Mouse (Mus musculus) stomach, embryonic 15.5 days (tissue): ENCODE measurements around the gene Clasp2. TPM values are rescaled to one million over a fixed set of nuclear protein-coding genes. Genes with fewer than 3 reads are reported as not detected.

ENCODE experiments used
- ATAC-seq: fragments of 200-750 bp; cut with Nextera tagmentation; 2 replicates; pipeline ENCODE4 v1.8.0; 2017; ENCODE audit warnings: low read depth, moderate number of reproducible peaks, moderate TSS enrichment; ENCODE audit not compliant: insufficient read depth, low FRiP score
- H3K27ac ChIP-seq: fragments of 300-500 bp; sonication (generic); 2 replicates; pipeline ENCODE4 v1.5.1; 2015; ENCODE audit warnings: mild to moderate bottlenecking, inconsistent platforms
- H3K27me3 ChIP-seq: fragments of 300-500 bp; sonication (generic); replicated peaks from 2 replicates; pipeline ENCODE4 v1.6.1; 2015; ENCODE audit warnings: inconsistent platforms
- H3K36me3 ChIP-seq: fragments of 300-500 bp; sonication (generic); 2 replicates; pipeline ENCODE4 v1.6.1; 2015; ENCODE audit warnings: inconsistent platforms
- H3K4me1 ChIP-seq: fragments of 300-500 bp; sonication (generic); 2 replicates; pipeline ENCODE4 v1.6.1; 2015; ENCODE audit warnings: inconsistent platforms
- H3K4me2 ChIP-seq: fragments of 300-500 bp; sonication (generic); 2 replicates; pipeline ENCODE4 v1.6.1; 2015; ENCODE audit warnings: mild to moderate bottlenecking, inconsistent platforms
- H3K4me3 ChIP-seq: fragments of 300-500 bp; sonication (generic); replicated peaks from 2 replicates; pipeline ENCODE4 v1.5.1; 2015; ENCODE audit warnings: inconsistent platforms
- H3K9ac ChIP-seq: fragments of 300-500 bp; sonication (generic); 2 replicates; pipeline ENCODE4 v1.6.1; 2015; ENCODE audit warnings: inconsistent platforms
- H3K9me3 ChIP-seq: fragments of 300-500 bp; sonication (generic); 2 replicates; pipeline ENCODE4 v1.6.1; 2016; ENCODE audit warnings: inconsistent platforms
- WGBS: fragments of 180-500 bp; shearing (Covaris S2); methylation state at CpG from one replicate; pipeline ENCODE4 v1.1.7; 2015; 5-methylcytosine and 5-hydroxymethylcytosine counted together
- polyA plus RNA-seq: library from polyadenylated mRNA; unstranded; fragments of >200 nt; fragmentation: Nextera tagmentation; extraction: Ambion mirVana; gene quantifications from 2 replicates; pipeline ENCODE4 v1.2.1, GENCODE M21; 2015

Clasp2 gene
- polyA plus RNA-seq, 1 experiment from 2014 or later = 25.9 TPM

DNA sequence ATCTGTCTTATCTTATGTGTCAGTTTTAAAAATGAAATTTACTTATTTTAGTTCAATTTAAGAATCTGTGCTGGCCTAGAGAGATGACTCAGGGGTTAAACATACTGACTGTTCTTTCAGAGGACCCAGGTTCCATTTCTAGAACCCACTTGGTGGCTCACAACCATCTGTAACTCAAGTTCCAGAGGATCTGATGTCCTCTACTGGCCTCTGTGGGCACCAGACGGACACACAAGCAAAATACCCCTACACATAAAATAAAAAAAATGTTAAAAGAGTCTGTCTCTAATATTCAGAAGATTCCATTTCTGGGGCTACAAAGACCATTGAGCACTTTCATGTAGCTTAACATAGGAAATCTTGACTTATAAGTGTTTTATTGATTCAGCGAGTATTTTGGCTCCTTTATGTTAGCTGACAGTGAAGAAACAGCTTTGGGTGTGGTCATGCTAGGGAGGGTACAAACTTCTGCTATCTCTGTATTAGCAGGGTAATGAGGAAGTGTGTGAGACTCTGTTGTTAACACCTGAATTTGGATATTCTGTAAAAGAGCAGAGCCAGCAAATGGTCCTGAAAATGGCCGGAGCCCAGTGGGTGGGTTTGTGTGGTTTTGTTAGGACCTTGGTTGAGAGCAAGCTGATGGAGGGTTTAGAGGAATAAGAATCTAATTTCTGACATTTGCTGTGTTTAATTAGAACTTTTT, 200.0 kb downstream of the Clasp2 start:
- no peak overlapping the region for H3K9ac ChIP-seq
- peak; percentile 77; the same call in 1 of the 2 replicates for ATAC-seq
- H3K4me1 ChIP-seq = no peaks in the 10 kb centered on the region
- 82% methylated on average over 3 of the region's 3 CpGs for WGBS
- H3K9me3 ChIP-seq = no peaks in the 10 kb centered on the region
- no peak overlapping the region for H3K4me3 ChIP-seq
- no peak overlapping the region for H3K27ac ChIP-seq
- H3K27me3 ChIP-seq = no peaks in the 10 kb centered on the region
- no peaks in the 10 kb centered on the region for H3K36me3 ChIP-seq
- H3K4me2 ChIP-seq = no peak overlapping the region

DNA sequence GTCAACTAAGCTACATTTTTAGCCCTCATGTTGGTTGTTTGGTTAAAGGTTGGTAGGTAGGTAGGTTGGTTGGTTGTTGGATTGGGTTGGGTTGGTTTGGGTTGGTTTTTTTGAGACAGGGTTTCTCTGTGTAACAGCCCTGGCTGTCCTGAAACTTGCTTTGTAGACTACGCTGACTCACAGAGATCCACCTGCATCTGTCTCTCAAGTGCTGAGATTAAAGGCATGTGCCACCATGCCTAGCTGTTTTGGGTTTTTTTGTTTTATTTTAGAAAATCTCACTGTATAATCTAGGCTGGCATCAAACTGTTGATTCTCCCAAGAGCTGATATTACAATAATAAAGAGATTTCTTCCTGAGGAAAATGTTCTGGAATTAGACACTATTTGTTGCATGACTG, 202.1 kb downstream of the Clasp2 start:
- no peak overlapping the region for H3K9ac ChIP-seq
- 94% methylated on average over 1 of the region's 1 CpGs for WGBS
- H3K27me3 ChIP-seq = no peaks in the 10 kb centered on the region
- H3K36me3 ChIP-seq = peaks cover 5% of the 10 kb centered on the region; the same call in 1 of the 2 replicates
- H3K27ac ChIP-seq = no peak overlapping the region
- H3K4me2 ChIP-seq = no peak overlapping the region
- no peak overlapping the region for H3K4me3 ChIP-seq
- no peaks in the 10 kb centered on the region for H3K9me3 ChIP-seq
- no peak for ATAC-seq
- no peaks in the 10 kb centered on the region for H3K4me1 ChIP-seq

DNA sequence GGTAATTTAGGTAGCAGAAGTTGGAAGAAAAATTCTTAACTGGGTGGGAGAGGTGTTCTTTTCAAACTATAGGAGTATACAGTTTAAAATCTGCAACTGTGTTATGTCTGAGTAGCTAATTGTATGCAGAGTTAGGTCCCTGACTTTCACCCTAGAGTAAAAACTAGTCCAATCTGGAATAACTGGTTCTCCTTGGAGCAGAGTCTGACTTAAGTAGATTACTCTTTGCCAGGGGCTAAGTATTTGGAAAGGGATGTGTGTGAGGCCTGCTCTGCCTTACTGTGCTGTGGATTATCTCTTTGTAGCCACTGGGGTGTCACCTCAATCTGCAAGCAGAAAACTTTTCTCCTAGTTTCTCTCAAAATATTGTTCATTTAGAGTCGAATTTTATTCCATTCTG, 205.9 kb downstream of the Clasp2 start:
- Histone ChIP-seq H3K4me1 (no peaks in the 10 kb centered on the region), H3K27me3 (no peaks in the 10 kb centered on the region), H3K27ac (no peak overlapping the region), H3K4me2 (no peak overlapping the region), H3K4me3 (no peak overlapping the region), H3K36me3 (peaks cover 8% of the 10 kb centered on the region), H3K9ac (no peak overlapping the region), H3K9me3 (no peaks in the 10 kb centered on the region)
- WGBS = 86% methylated on average over 1 of the region's 1 CpGs
- no peak for ATAC-seq

DNA sequence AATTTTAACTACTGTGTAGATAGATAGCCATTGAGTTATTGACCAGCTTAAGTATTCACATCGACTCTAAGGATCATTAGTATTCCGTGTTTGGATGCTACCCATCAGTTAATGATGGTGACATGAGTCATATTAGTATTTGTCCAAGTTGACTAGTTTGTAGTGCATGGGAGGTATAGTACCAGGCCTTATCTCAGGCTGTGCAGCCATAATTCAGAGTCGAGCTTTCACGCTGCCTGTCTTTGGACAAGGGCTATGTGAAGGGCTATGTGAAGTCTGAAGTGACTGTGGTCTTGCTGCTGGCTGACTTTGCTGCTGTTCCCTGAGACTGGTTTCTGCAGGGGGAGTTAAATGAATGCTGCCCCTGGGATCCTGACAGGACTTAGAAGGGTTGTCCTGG, 216.5 kb downstream of the Clasp2 start:
- WGBS = 87% methylated on average over 4 of the region's 4 CpGs
- H3K4me2 ChIP-seq = no peak overlapping the region
- no peak overlapping the region for H3K4me3 ChIP-seq
- ATAC-seq = no peak
- H3K9me3 ChIP-seq = no peaks in the 10 kb centered on the region
- peaks cover 15% of the 10 kb centered on the region; the same call in 1 of the 2 replicates for H3K36me3 ChIP-seq
- no peak overlapping the region for H3K9ac ChIP-seq
- no peak overlapping the region for H3K27ac ChIP-seq
- no peaks in the 10 kb centered on the region for H3K4me1 ChIP-seq
- H3K27me3 ChIP-seq = no peaks in the 10 kb centered on the region

DNA sequence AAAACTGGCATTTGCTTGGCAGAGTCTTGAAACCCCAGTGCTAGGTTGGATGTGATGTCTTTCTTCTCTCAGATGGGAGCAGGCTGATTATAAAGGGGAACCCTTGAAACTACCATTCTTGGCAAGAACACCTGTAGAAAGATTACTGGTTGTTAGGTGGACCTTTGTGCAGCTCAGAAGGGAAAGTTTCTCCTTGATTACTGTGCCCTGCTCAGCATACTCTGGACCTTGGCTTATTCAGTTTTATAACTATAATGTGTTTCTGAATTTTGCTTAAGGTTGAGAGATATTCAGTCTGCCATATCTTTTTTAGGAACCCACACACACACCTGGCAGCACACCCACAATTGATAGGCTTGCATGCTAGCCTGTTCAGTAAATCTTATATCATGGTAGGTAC, 222.4 kb downstream of the Clasp2 start:
- Histone ChIP-seq H3K4me1 (no peaks in the 10 kb centered on the region), H3K27ac (no peak overlapping the region), H3K4me2 (no peak overlapping the region), H3K9ac (no peak overlapping the region), H3K9me3 (no peaks in the 10 kb centered on the region), H3K27me3 (no peaks in the 10 kb centered on the region), H3K4me3 (no peak overlapping the region), H3K36me3 (peaks cover 33% of the 10 kb centered on the region)
- ATAC-seq = no peak

DNA sequence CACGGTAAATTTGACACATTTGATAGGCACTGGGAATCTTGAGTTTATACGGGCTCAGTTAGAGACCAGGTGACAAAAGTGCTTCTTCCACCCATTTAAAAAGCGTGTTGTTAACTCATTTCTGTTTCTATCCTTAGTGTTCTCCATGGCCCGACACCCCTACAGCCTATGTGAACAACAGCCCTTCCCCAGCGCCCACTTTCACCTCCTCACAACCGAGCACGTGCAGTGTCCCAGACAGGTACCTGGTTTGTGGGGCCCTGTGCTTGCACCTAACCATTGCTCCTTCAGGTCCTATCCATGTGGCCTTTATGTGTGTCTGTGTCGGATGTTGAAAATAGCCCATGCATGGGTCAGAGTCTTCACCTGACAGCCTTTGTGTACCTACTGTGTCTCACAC, 223.1 kb downstream of the Clasp2 start:
- no peak overlapping the region for H3K9ac ChIP-seq
- peaks cover 33% of the 10 kb centered on the region for H3K36me3 ChIP-seq
- ATAC-seq = no peak
- WGBS = 93% methylated on average over 8 of the region's 8 CpGs
- H3K27me3 ChIP-seq = no peaks in the 10 kb centered on the region
- no peak overlapping the region for H3K4me3 ChIP-seq
- H3K9me3 ChIP-seq = no peaks in the 10 kb centered on the region
- H3K27ac ChIP-seq = no peak overlapping the region
- H3K4me1 ChIP-seq = no peaks in the 10 kb centered on the region
- no peak overlapping the region for H3K4me2 ChIP-seq

DNA sequence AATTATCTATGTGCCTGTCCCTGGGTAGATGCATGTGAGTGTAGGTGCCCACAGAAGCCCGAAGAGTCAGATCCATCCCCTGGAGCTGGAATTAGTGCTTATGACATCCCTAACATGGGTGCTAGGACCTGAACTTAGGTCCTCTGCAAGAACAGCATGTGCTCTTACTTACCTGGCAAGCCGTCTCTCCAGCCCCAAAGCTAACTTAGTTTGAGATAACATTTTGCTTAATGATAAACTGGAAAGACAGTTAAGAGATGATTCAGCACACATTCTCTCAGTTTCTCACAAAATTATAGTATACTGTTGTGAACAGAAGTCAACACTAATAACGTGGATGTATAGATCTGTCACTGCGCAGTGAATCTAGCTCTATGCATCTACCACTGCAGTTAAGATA, 225.6 kb downstream of the Clasp2 start:
- Histone ChIP-seq H3K4me1 (no peaks in the 10 kb centered on the region), H3K9ac (no peak overlapping the region), H3K27ac (no peak overlapping the region), H3K4me2 (no peak overlapping the region), H3K27me3 (no peaks in the 10 kb centered on the region), H3K9me3 (no peaks in the 10 kb centered on the region), H3K36me3 (peaks cover 40% of the 10 kb centered on the region), H3K4me3 (no peak overlapping the region)
- 88% methylated on average over 4 of the region's 4 CpGs for WGBS
- no peak for ATAC-seq

DNA sequence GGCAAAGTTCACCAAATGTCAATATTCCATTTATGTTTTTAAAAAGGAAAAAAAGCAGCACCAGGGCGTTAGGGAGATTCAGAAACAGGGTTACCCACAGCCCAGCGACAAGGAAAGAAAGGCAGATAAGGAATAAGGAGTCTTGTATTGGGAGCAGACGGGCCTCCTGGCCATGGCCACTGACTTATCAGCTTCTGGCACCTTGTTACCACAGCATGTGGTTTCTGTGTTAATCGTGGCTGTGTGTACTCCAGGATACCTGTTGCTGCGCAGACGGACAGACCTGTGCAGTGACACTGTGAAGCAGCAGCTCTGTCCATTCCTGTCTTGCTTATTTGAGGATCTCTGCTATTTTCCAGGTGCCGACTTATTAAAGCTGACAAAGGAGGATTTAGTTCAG, 227.7 kb downstream of the Clasp2 start:
- no peak overlapping the region for H3K4me2 ChIP-seq
- no peak overlapping the region for H3K9ac ChIP-seq
- no peak overlapping the region for H3K27ac ChIP-seq
- no peaks in the 10 kb centered on the region for H3K9me3 ChIP-seq
- ATAC-seq = peak; percentile 95
- no peaks in the 10 kb centered on the region for H3K4me1 ChIP-seq
- 76% methylated on average over 7 of the region's 7 CpGs for WGBS
- H3K4me3 ChIP-seq = no peak overlapping the region
- peaks cover 44% of the 10 kb centered on the region for H3K36me3 ChIP-seq
- no peaks in the 10 kb centered on the region for H3K27me3 ChIP-seq

Other genes with a start within 250 kb of the Clasp2 start
- 86.1 and 89.8 TPM in 2 replicates for gene Pdcd6ip, start 33.2 kb upstream of the Clasp2 start, polyA plus RNA-seq
- 35.6 and 36.7 TPM in 2 replicates for gene Ubp1, start 189.5 kb downstream of the Clasp2 start, polyA plus RNA-seq